Mouse (Mus musculus): ENCODE measurements at regions not wholly inside any gene's neighbourhood (a gene's known extent, or its start where the extent isn't known, plus 50 kb on each side); places are given as distances from the start of the nearest gene placed in this dataset.

DNA sequence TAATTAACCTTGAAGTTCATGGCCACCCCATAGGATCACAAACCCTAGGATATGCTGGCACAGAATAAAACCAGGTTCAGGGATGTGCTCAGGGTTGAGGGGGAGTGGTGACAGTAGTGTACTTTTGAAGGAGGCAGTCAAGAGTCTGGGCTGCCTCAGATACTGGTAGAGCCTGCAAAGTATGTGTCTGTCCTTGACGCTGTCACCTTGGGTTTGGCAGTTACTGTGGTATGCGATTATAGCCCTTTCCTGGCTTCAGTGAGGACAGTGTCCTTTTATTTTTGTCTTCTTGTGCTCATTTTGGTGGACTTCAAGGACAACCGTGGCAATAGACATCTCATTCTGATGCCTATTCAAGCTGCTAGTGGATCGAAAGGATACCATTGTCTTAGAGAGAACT lies 268.1 kb downstream of the Rnd3 start:
- TF ChIP-seq POLR2A (IDR thresholded peaks at IDR 0.05; ENCODE audit: insufficient read depth, low read depth, low read length) (no peak), CTCF (IDR thresholded peaks at IDR 0.05; ENCODE audit: insufficient read depth, low read depth, low read length) (no peak)
